In genomic region chr11:55240556-55240955, GRCm38 (mm10) we compare ENCODE assay signal across 7 mouse cellular contexts. TPM values are rescaled to one million over a fixed set of nuclear protein-coding genes. Genes with fewer than 3 reads are reported as not detected.
DNase-seq lines count a peak whose midpoint lies in the region; ATAC-seq and TF ChIP-seq lines count a peak whose summit lies in the region.

No protein-coding gene starts in this region.

- peak; percentile 77 for DNase-seq in CH12.LX (ENCODE audit: extremely low read depth)
- peak; percentile 54 for DNase-seq in ZHBTc4 (ENCODE audit: low read depth, low spot score)
- peak; percentile 76 to 80 for DNase-seq in cerebellum, postnatal 25 days
- DNase-seq in heart, adult 9 months (ENCODE audit: low spot score in 2 of 2), result peak; percentile 65 to 78
- peak; percentile 75 to 90 for DNase-seq in layer of hippocampus, adult 18-20 months (ENCODE audit: low spot score in 2 of 2)
- peak; percentile 74 for DNase-seq in right cerebral cortex, postnatal 25 days

- H3K79me2 ChIP-seq in CH12.LX (replicated peaks; ENCODE audit: control insufficient read depth, extremely low read depth, insufficient read depth, poor library complexity, severe bottlenecking), result no peaks in the 10 kb centered on the region

- in situ Hi-C loops in CH12.LX (cut with MboI; ENCODE audit: low pct_ligation_motif_present, low pct_unique_long_range_greater_than_20kb, low sequenced_read_pairs), result no loop called here

- H3K9ac ChIP-seq in CH12.LX (ENCODE audit: insufficient read depth, low read depth), result no peak overlapping the region
- no peak overlapping the region for H3K9ac ChIP-seq in lung, embryonic 16.5 days (ENCODE audit: low read length)

- TF ChIP-seq CTCF in CH12.LX (conservative IDR thresholded peaks at IDR 0.05 in 1 of 2, IDR thresholded peaks at IDR 0.05 in 1 of 2; ENCODE audit: low read depth in 2 of 2, low read length in 2 of 2), result peak; percentile 51 to 93

- 55% methylated on average over 7 of the region's 7 CpGs for WGBS in lung, embryonic 16.5 days

- no peaks in the 10 kb centered on the region for H3K4me1 ChIP-seq in CH12.LX (ENCODE audit: control insufficient read depth in 1 of 2, insufficient read depth in 2 of 2)
- no peaks in the 10 kb centered on the region for H3K4me1 ChIP-seq in lung, embryonic 16.5 days (replicated peaks; ENCODE audit: control insufficient read depth, insufficient read depth, low read length)

- ATAC-seq in lung, embryonic 16.5 days (ENCODE audit: low read depth), result peak; percentile 59; the same call in 1 of the 2 replicates

- no peak overlapping the region for H3K27ac ChIP-seq in CH12.LX (ENCODE audit: insufficient read depth, low read depth)
- H3K27ac ChIP-seq in lung, embryonic 16.5 days (ENCODE audit: low read length), result no peak overlapping the region

- peak; percentile 87 for TF ChIP-seq RAD21 in CH12.LX (IDR thresholded peaks at IDR 0.05; ENCODE audit: low read depth, low read length)

- TF ChIP-seq EP300 in CH12.LX (IDR thresholded peaks at IDR 0.05; ENCODE audit: low read length), result no peak

- no peak overlapping the region for H3K4me2 ChIP-seq in CH12.LX (ENCODE audit: insufficient read depth, low read depth, poor library complexity, severe bottlenecking)
- H3K4me2 ChIP-seq in lung, embryonic 16.5 days (ENCODE audit: low read depth, low read length), result no peak overlapping the region

- H3K27me3 ChIP-seq in CH12.LX (replicated peaks), result no peaks in the 10 kb centered on the region
- no peaks in the 10 kb centered on the region for H3K27me3 ChIP-seq in lung, embryonic 16.5 days (ENCODE audit: control insufficient read depth, insufficient read depth, low read depth, low read length)

- no peak overlapping the region for H3K4me3 ChIP-seq in CH12.LX (replicated peaks in 1 of 3; ENCODE audit: low read depth in 2 of 3, low read length in 2 of 3, poor library complexity in 1 of 3)
- H3K4me3 ChIP-seq in lung, embryonic 16.5 days (ENCODE audit: low read length), result no peak overlapping the region

- no peaks in the 10 kb centered on the region for H3K9me3 ChIP-seq in CH12.LX (replicated peaks; ENCODE audit: low read length)
- no peaks in the 10 kb centered on the region for H3K9me3 ChIP-seq in lung, embryonic 16.5 days (ENCODE audit: control insufficient read depth, low read length)

- dilution Hi-C loops in CH12.LX (cut with MboI; ENCODE audit: extremely low pct_ligation_motif_present, extremely low pct_unique_long_range_greater_than_20kb, low sequenced_read_pairs), result no loop called here

- no peak for TF ChIP-seq POLR2A in CH12.LX (IDR thresholded peaks at IDR 0.05; ENCODE audit: low read depth, low read length)

- H3K36me3 ChIP-seq in CH12.LX (replicated peaks in 1 of 2; ENCODE audit: control insufficient read depth in 1 of 2, insufficient read depth in 1 of 2, low read length in 1 of 2), result peaks cover 0 to under 1% of the 10 kb centered on the region in 2 experiments
- H3K36me3 ChIP-seq in lung, embryonic 16.5 days (ENCODE audit: control insufficient read depth, insufficient read depth, low read length), result no peaks in the 10 kb centered on the region

TF ChIP-seq in CH12.LX, 34 proteins besides CTCF, POLR2A, EP300 and RAD21:
- TF ChIP-seq USF1 (IDR thresholded peaks at IDR 0.05; ENCODE audit: low read depth, low read length), result peak; percentile 43; the same call in 1 of the 2 replicates
- TF ChIP-seq IRF4 (IDR thresholded peaks at IDR 0.05; ENCODE audit: low read depth, low read length), result no peak
- no peak for TF ChIP-seq GABPA (IDR thresholded peaks at IDR 0.05; ENCODE audit: insufficient replicate concordance, low read depth, low read length)
- no peak for TF ChIP-seq E2F4 (IDR thresholded peaks at IDR 0.05; ENCODE audit: insufficient replicate concordance, low read depth, low read length)
- peak; percentile 44; the same call in 1 of the 2 replicates for TF ChIP-seq ZC3H11A (IDR thresholded peaks at IDR 0.05; ENCODE audit: low read depth, low read length)
- TF ChIP-seq SMC3 (IDR thresholded peaks at IDR 0.05; ENCODE audit: low read depth, low read length), result peak; percentile 89
- TF ChIP-seq UBTF (IDR thresholded peaks at IDR 0.05; ENCODE audit: low read depth, low read length), result no peak
- no peak for TF ChIP-seq ZNF384 (IDR thresholded peaks at IDR 0.05; ENCODE audit: low read depth, low read length)
- TF ChIP-seq MAFK (IDR thresholded peaks at IDR 0.05; ENCODE audit: insufficient replicate concordance, low read length), result no peak
- peak; percentile 61; the same call in 1 of the 2 replicates for TF ChIP-seq BHLHE40 (IDR thresholded peaks at IDR 0.05; ENCODE audit: low read depth, low read length)
- TF ChIP-seq CHD1 (IDR thresholded peaks at IDR 0.05; ENCODE audit: low read depth, low read length), result no peak
- TF ChIP-seq NRF1 (IDR thresholded peaks at IDR 0.05; ENCODE audit: low read depth, low read length), result no peak
- TF ChIP-seq PAX5 (IDR thresholded peaks at IDR 0.05; ENCODE audit: low read length), result no peak
- TF ChIP-seq MEF2A (IDR thresholded peaks at IDR 0.05; ENCODE audit: borderline replicate concordance, low read depth, low read length), result no peak
- no peak for TF ChIP-seq MXI1 (IDR thresholded peaks at IDR 0.05; ENCODE audit: low read depth, low read length)
- TF ChIP-seq SIN3A (IDR thresholded peaks at IDR 0.05; ENCODE audit: low read length), result no peak
- TF ChIP-seq ETS1 (conservative IDR thresholded peaks at IDR 0.05; ENCODE audit: low read depth, low read length), result no peak
- TF ChIP-seq POLR2AphosphoS2 (IDR thresholded peaks at IDR 0.05; ENCODE audit: low read depth, low read length), result no peak
- no peak for TF ChIP-seq JUND (conservative IDR thresholded peaks at IDR 0.05; ENCODE audit: low read depth, low read length)

RNA-seq across cellular contexts. Expression of gene Slc36a1, which starts 36.4 kb away (rescaled TPM):
- total RNA-seq in CH12.LX (2012; rRNA removed), result 2.5 and 3.6 TPM in 2 replicates
- 0.51 and 0.65 TPM in 2 replicates for total RNA-seq in CH12.LX (2014; rRNA removed)
- 4.3 and 5.0 TPM in 2 replicates for polyA plus RNA-seq in CH12.LX (2012; ENCODE audit: insufficient read length, low read depth)
- total RNA-seq in layer of hippocampus, adult 18-20 months (2021), result 10 to 100 TPM; 57.9 to 68.4 TPM
- 2.2 and 3.2 TPM in 2 replicates for polyA plus RNA-seq in lung, embryonic 16.5 days (2015; fragmentation: Nextera tagmentation; extraction: Ambion mirVana)

RNA-seq across cellular contexts. Expression of gene Slc36a2, which starts 55.7 kb away (rescaled TPM):
- 0.04 and 0.08 TPM in 2 replicates for total RNA-seq in CH12.LX (2012; rRNA removed)
- not detected in 2 replicates for total RNA-seq in CH12.LX (2014; rRNA removed)
- polyA plus RNA-seq in CH12.LX (2012; ENCODE audit: insufficient read length, low read depth), result 0.17 and 0.18 TPM in 2 replicates
- total RNA-seq in layer of hippocampus, adult 18-20 months (2021), result under 1 TPM in 1 of 2 experiments, not detected in 1; 0.23 TPM
- 8.8 and 9.6 TPM in 2 replicates for polyA plus RNA-seq in lung, embryonic 16.5 days (2015; fragmentation: Nextera tagmentation; extraction: Ambion mirVana)

Comparison
In these comparisons a context has a peak if more than half of its experiments do, and no peak if none do; other contexts are left out.
1. RNA of gene Slc36a1, which starts 36.4 kb away (total RNA-seq): 57.9 to 68.4 TPM in layer of hippocampus, adult 18-20 months; 0.51 to 3.6 TPM in CH12.LX; every median in the first group is over 10 times any median in the second.
2. Peak in every context shown above with its lines, with median percentiles within 50 percentile points of each other: DNase-seq.